Mouse (Mus musculus) brain, adult 2 months (tissue): ENCODE data around the gene Acmsd.
"Not testable (repeated sequence)": the region's sequence is repeated elsewhere in the genome, so short reads cannot be mapped to it uniquely, and the experiment has no call there.

Source experiments
- DNase-seq: peaks from one replicate; pipeline ENCODE4 v3.0.0; 2011; ENCODE audit warnings: low read depth, low spot score

Acmsd gene

DNA sequence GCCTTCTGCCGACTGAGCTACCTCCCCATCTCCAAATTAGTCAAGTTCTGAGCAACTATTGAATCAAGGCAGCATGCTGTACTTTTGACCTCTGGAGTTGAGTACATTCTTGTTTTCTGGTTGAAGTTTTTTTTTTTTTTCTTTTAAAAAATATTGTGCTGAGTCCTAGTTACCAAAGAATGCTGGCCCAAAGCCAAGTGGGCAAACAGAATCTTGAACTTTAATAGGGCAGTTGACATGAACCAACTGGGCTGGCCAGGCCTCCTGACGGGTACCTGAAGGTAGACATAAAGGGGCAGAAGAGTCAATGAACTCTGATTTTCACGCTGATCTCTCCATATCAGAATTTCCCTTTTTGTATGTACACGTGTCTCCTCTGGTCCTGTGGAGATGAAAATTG, at the start of gene Acmsd:
Gene Acmsd (plus strand): TSS at position 318 of the 400 bp plus-strand sequence.
- no peak for DNase-seq

DNA sequence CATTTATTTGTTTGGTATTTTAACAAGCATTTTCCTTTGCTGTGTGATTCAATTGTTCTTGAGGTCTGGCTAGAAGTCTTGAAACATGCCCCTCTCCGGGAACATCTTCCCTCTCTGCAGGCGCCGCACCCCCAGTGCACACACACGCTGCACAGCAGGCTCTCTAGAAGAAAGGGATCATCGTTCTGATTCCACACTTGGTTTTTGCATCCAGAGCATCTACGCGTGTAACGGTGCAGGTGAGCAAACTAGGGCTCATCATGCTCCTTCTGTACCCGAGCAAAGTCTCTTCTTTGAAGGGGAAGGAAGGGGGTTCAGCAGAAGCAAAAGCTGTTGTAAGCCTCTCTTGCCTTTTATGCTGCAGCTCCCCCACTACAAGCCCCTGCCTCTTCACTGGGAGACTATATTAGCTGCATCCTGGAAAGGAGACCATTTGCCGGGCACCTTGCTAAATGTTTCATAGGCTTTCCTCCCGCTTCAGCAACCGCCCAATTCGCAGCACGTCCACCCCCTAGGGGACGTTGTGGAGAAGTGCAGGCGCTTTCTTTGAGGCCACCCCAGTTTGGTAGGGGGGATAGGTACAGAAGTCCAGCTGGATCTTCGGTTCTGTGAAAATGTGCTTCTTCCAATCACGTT, 49.6 kb upstream of the Acmsd start, which contains the start of gene Tmem163:
Gene Tmem163 (minus strand): TSS at position 51 of the 636 bp plus-strand sequence.
- DNase-seq, result peak; percentile 74

DNA sequence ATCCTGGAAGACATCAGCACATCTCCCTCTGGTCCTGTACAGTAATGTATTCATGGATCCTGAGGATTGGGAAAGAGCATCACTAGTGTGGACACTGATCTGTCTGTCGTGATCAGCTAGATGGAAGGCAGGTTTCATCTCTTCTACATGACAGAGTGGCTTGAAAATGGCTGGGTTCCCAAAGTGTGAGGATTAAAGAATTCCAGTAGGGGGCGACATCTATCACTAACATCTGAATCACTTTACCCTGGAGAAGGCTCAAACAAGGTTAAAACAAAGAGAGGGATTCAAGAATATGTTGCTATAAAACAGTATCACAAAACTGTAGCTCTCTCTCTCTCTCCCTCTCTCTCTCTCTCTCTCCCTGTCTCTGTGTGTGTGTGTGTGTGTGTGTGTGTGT, 32.7 kb upstream of the Acmsd start:
- DNase-seq, result peak; percentile 39

DNA sequence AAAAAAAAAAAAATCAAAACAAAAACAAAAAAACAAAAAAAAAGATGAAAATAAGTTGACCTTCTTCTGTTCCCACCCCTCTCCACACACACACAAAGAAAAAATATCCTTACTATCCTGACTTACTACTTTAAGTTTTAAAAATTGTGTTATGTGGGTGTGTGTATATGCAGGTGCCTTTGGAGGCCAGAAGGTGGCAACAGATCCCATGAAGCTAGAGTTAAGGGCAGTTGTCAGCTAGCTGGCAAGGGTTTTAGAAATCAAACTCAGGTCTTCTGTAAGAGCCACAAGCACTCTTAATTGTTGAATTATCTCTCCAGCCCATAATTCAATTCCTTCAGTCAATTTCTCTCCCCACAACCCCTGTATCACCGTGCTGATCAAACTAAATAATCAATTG, 27.0 kb upstream of the Acmsd start:
- peak; percentile 33 for DNase-seq

DNA sequence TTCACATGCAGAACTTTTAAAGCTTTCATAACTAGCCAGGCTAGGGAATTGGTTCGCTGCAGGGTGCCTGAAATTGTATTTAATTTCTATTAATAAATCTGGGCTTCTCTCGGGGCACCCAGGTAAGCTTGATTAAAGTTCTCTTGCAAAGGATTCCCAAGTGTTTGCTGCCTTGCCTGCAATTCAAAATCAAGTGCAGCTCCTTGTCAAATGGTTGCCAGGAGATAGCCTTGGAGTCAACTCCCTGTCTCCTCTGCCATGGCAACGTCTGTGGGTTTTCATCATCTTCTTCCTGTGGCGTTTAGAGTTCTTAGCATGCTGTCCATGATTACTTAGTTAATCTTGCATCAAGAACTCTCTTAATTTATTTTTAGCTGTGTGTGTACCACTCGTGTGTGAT, 22.9 kb upstream of the Acmsd start:
- DNase-seq, result peak; percentile 55

DNA sequence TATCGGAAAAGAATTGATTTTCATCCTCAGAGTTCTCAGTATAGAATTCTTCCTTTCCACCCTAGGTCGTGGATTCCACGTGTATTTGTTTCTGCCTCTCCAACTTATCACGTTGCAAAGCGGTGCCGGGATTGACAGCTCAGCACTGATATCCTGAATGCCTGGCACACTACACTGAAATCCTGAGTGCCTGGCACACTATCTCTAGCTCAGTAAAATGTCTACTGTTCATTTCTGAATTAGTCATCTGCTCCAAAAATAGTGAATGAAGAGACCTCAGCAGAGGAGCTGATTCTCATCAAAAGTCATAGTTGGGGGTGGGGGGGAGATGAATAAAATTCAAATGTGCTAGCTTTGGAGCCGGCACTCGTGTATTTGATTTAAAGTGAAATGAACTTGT, 12.8 kb upstream of the Acmsd start:
- DNase-seq, result peak; percentile 77

DNA sequence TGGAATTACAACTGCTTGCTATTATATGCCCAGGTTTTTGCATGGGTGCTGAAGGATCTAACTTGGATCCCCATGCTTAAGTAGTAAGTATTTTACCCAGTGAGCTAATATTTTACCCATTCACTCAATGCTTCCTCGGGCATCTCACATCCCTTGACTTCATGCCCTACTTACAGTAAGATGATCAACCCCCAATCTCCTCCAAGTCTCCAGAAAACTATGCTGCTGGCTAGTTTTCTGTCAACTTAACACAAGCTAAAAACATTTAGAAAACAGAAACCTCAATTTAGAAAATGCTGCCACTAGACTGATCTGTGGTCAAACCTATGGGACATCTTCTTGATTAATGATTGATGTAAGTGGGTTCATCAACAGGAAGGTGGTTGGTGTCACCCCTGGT, 10.9 kb upstream of the Acmsd start:
- DNase-seq, result no peak

DNA sequence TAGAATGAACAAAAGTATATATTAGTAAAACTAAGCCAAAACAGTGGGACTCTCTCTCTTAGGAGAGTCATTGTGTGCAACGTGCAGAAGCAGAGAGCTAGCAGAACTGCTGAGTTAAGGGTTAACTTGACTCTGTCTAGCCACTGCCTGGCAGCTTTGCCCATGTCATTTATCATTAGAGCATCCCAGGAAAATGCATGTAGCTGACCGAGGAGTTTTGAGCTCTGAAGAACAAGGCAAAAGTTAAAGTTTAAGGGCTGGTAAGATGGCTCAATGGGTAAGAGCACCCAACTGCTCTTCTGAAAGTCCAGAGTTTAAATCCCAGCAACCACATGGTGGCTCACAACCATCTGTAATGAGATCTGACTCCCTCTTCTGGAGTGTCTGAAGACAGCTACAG, 5.6 kb upstream of the Acmsd start:
- DNase-seq, result no peak

DNA sequence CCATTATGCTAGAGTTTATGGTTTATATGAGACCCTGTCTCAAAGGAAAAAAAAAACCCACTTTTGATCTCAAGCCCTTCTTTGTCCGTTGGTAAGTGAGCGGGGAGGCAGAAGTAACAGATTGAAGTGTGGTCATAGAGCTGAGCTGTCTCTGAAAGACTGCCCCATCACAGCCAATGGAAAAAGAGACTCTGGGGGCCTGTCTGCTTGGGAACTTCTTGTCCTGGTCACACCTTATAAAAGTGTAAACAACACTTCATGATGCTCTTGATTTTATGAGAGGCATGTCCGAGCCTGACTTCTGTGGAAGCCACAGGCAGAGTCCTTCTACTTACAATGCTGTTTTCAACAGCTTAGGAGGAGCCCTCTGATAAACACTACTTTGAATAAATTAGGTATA, 1.9 kb downstream of the Acmsd start:
- no peak for DNase-seq

DNA sequence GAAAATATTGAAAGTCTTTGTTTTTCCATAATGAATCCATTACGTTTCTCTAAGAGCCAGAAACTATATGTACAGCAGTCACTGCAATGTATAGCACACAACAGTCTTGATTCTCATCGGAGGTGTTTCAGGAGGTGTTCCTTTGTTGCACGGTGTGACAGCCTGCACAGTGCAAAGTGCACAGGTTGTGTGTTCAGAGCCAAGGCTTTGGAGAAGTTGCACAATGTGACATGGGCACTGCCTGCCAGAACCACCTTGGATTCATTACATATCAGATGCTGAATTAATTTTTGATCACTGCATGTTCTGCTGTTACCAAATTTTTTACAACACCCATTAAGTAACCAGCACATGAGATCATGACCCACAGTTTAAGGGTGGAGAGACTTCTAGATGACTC, 3.2 kb downstream of the Acmsd start:
- no peak for DNase-seq

DNA sequence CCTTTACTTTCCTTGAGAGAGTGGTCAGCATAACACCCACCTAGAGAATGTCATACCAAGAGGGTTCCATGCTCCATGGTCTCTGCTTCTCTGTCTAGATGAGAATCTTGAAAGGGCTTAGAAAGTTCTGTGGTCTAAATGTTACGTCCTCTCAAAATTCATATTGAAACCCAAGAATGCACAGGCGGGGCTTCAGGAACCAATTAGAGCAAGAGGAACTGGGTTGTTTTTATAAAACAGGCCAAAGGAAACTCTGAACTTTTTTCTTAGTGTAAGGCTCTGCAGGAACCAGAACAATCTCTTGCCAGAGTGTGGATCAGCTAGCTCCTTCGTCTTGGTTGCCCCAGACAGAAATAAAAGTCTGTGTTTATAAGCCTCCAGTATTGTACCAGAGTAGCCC, 3.6 kb downstream of the Acmsd start:
- DNase-seq, result no peak

DNA sequence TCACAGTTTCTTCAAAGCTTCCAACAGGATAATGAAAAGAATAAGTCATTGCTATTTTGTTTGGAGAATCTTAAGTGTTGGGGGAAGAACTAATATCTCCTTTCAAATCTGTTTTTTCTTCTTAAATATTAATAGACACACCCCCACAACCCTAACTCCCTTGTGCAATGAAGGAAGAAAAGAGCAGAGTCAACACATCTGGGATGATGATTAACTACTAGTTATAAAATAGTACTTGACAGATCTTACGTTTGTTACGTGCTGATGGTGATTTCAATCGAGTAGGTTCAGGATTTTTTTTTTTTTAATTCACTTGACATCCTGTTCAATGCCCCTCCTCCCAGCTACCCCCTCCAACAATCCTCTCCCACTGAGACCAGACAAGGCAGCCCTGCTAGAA, 6.1 kb downstream of the Acmsd start:
- DNase-seq, result no peak

DNA sequence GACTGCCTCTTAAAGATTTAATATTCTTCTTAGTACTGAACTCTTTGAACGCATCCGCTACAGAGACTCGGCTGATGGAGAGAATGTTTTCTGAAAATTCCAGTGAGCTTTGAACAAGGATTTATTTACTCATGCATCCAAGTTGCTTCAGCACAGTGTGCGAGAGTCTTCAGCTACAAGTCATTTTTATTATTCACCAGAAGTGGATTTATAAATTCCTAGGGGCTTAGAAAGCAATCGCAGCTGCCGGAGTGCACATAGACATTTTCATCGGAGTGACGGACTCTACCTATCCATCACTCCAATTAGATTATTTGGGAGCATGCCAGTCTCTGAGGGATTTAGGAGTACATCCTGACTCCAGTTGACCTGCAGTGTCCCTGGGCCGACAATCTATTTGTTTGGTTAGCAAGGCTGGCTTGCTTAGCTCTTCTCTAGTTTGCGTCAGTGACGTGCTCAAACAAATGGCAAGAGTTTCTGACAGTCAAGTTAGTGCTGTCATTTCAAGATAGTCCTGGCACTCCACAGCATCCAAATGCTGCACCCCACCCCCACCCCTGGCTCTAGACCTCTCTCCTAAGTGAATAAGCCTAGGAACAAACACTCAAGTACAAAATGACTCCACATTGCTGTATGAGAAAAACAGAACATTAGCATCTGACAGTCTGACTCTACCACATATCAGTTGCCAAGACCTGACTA, 21.3 kb downstream of the Acmsd start:
- DNase-seq, result no peak

DNA sequence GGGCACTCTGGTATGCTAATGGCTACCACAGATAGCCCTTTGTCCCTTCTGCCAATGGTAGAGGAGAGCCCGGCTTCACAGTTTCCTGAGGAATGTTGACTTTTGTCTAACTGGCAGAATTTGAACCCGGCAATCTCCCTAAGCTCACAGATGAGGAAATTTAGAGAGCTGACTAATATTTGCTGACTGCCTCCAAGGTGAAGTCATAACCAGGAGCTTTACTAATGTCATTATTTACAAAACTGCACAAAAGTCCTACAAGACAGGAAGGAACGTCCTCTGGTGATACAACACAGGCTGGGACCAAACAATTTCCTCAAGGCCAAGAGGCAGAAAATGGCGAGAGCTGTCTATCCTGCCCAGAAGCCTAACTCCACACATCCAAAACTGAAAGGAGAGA, 26.6 kb downstream of the Acmsd start:
- no peak for DNase-seq

DNA sequence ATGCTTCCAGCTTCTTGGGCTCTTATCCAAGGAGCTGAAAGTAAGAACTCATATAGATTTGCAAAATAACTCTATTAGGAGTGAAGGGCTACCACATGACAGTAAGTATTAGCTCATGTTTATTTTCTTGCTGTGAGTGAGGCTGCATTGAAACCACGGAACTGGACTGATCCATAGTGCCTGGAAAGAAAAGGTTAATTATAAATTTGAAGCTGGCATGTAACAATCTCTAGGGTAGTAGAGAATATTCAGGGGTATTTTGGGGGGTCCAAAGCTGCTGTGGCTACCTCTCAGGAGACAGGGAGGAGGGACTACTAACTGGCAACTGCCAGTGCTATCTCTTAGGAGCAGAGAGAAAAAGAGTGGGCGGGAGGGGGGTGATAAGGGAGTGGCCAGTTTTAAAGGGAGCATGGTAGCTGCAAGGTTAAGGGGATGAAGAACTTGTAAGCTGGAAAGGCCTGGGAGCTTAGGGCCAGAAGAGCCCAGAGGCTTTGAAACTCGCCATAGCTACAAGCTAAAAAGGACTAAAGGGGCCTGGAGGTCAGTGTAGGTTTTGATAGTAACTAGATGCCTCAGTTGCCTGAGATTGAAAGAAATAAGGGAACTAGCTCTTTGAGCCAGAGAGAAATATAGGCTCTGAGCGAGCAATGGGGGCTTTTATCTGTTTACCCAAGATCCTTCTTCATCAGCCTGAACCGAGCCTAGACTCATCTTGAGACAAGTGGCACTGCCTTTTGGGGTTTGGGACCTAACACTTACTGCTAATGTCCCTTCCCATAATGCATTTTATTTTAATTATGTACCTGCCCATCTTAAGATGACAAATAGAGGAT, 27.3 kb downstream of the Acmsd start:
- no peak for DNase-seq

DNA sequence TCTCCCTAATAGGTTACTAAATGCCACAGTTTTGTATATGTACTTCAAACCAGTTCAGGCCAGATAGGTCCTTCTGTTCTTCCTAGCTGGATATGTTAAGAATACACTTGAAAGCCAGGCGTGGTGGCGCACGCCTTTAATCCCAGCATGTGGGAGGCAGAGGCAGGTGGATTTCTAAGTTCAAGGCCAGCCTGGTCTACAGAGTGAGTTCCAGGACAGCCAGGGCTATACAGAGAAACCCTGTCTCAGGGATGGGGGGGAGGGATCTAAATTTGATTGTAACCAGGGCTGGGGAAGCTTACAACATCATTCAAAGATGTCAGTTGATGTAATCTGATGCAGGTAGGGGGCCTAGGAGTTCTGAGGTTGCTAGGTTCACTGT, 27.9 kb downstream of the Acmsd start:
- not testable (repeated sequence) for DNase-seq

DNA sequence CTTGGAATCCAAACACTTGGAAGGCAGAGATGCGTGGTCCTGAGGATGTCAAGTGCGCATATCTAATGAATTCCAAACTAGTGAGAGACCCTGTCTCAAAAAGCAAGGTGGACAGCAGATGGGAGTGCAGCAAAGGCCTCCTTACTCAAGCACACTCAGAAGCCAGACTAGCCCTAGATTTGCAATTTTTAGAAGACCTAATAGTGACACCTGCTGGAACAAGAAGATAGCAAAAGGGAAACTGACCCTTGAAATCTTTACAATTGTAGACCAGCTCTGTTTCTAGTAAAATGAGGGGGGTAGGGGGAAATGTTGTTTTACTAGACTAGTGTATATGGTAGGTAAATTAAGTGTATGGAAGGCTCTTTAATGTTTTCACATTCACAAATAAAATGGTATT, 36.3 kb downstream of the Acmsd start:
- DNase-seq, result peak; percentile 56

DNA sequence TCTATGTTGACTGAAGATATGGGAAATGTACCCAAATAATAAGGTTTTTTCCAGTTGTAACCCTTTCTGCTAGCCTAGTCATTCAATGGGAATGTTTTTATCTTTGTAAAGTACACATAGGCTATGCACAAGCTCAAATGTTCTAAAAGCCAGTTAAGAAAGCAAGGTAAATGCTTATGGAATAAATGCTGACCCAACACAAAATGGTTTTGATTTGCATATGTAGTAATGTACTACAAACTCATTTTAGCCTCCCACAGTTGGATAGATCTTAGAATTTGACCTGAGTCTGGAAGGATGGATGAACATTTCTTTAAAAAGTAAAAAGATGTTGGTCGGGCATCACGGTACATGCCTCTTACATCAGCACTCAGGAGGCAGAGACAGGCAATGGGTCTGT, 37.5 kb downstream of the Acmsd start:
- DNase-seq, result no peak

DNA sequence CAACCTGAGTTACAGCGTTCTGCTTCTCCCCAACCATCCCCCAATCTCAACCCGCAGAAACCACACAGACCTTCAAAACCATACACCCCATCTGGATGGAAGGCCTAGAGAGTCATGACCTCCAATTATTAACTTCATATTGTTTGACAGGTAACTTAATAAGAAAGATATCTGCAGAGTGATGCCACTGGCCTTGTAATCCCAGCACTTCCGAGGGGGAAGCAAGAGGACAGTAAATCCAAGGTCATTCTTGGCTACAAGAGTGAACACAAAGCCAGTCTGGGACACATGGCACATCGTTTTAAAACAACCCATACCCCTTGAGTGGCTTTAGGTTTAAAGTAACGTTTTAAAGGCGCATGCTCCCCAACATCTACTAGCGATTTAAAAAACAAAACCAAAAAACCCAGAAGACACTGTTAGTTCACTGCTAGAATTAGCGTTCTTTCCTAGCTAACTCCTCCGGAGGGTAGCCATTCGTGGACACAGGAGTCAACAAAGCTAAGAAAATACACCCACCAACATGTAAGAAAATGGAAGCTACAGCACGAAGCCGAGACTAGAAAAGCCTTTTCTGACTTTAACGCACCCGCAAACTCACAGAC, 44.1 kb downstream of the Acmsd start:
- no peak for DNase-seq

DNA sequence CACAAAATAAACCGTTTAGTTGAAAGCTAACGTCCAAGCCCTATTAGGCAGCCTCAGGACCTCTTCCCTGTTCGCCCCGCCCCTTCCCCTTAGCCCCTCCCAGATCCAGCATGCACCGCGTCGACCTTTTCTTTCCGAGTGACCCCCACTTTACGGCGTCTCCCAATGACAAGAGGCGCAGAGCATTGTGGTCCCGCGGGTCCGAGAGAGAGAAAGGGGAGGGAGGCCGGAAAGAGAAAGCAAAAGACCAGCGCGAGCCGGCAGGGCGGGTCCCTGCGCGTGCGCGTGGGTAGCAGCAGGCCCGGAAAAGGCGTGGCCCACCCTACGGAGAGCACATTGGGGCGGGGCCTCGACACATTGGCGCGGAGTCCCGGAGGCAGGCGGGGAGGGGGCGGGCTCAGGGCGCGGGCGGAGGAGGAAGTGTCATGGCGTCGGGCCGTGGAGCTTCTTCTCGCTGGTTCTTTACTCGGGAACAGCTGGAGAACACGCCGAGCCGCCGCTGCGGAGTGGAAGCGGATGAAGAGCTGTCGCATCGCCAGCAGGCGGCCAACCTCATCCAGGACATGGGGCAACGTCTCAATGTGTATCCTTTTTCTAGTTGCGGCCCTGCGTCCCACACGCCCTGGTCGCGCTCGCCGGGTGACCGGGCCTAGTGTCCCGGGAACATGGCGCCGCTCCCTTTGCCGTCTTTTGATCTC, 44.7 kb downstream of the Acmsd start, which contains the start of gene Ccnt2:
Gene Ccnt2 (plus strand): TSS at position 362 of the 698 bp plus-strand sequence.
- peak; percentile 100 for DNase-seq

DNA sequence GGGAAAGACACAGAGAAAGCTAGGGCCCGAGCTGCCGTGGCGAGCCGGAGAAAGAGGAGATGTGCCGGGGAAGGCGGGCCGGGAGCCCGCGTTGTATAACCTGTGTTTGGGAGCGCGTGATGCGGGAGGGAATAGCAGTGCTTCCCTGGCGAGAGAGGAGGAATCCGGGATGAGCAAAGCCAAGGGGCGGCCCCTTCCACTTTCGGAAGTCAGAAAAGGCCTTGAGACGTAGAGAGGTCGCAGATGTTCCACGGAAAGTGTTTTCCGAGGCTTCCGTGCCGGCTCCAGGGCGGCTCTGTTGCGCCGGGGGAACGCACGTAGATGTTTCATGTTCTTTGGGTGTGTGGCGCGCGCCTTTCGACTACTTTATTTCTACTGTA, 45.3 kb downstream of the Acmsd start:
- peak; percentile 74 for DNase-seq
